In the genomic region with DNA sequence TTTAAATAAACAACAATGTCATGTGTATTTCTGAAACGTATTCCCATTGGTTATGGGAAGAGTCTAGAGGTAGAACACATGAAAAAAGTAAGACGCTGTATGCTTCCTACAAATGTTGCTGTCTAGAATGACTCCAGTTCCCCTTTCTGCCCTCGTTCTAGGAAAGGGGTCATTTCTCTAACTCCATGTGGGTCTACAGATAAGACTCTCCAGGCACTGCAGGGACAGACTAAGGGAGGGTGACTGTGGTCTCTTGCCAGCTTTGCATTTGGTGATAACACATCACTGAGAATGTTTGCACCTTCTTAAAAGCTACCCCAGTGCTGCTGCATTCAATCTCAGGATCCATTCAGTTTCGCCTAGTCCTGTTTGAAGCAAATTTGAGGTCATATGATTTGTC, we compare ENCODE assay signal across 21 mouse cellular contexts. TPM values are rescaled to one million over a fixed set of nuclear protein-coding genes. Genes with fewer than 3 reads are reported as not detected.
"Had no signal": no experiment of that assay in that cellular context is flagged by ENCODE, and none has a peak within 500 bp of the region (broad histone marks: within the 10 kb centered on the region; RNA-seq: fewer than 3 reads in every experiment).

No protein-coding gene starts in this region.

- H3K36me3 ChIP-seq: kidney, embryonic 15.5 days; limb, embryonic 12.5 days; midbrain, embryonic 13.5 days; neural tube, embryonic 12.5 days had no signal

- H3K4me1 ChIP-seq: kidney, embryonic 15.5 days; limb, embryonic 12.5 days; midbrain, embryonic 13.5 days; neural tube, embryonic 12.5 days had no signal

- H3K4me2 ChIP-seq: kidney, embryonic 15.5 days; limb, embryonic 12.5 days; midbrain, embryonic 13.5 days; neural tube, embryonic 12.5 days had no signal

- H3K9me3 ChIP-seq: kidney, embryonic 15.5 days; limb, embryonic 12.5 days; midbrain, embryonic 13.5 days; neural tube, embryonic 12.5 days had no signal

- DNase-seq: kidney, adult 2 months; kidney, postnatal 14 days; layer of hippocampus, adult 9-11 months; layer of hippocampus, postnatal 36 days; lung, adult 18-20 months; retina, postnatal 1 day; right cerebral cortex, postnatal 4 days; spleen, adult 18-20 months; thymus, adult 18-20 months; thymus, postnatal 14 days had no signal

- H3K4me3 ChIP-seq: kidney, embryonic 15.5 days; limb, embryonic 12.5 days; midbrain, embryonic 13.5 days; myocyte; neural tube, embryonic 12.5 days had no signal

- H3K27me3 ChIP-seq: kidney, embryonic 15.5 days; limb, embryonic 12.5 days; neural tube, embryonic 12.5 days had no signal

- H3K27ac ChIP-seq: kidney, embryonic 15.5 days; limb, embryonic 12.5 days; midbrain, embryonic 13.5 days; neural tube, embryonic 12.5 days had no signal

- H3K9ac ChIP-seq: kidney, embryonic 15.5 days; limb, embryonic 12.5 days; midbrain, embryonic 13.5 days; neural tube, embryonic 12.5 days had no signal

- ATAC-seq: intestine, embryonic 16.5 days; midbrain, embryonic 13.5 days had no signal

RNA-seq across cellular contexts. Expression of a gene that starts 17.0 kb away (rescaled TPM):
- total RNA-seq: liver, adult 2 months; neutrophil, adult 5-6 weeks had no signal
- polyA plus RNA-seq: kidney, adult 2 months; kidney, embryonic 15.5 days; liver, adult 2 months; myocyte; stomach, embryonic 14.5 days had no signal

RNA-seq across cellular contexts. Expression of a gene that starts 38.0 kb away (rescaled TPM):
- total RNA-seq: layer of hippocampus, postnatal 36 days; left cerebral cortex, postnatal 25 days; liver, adult 2 months; midbrain, postnatal 0 days; neutrophil, adult 5-6 weeks had no signal
- polyA plus RNA-seq: liver, adult 2 months; midbrain, postnatal 0 days had no signal
